Mouse (Mus musculus): ENCODE measurements around the gene Tiam1.

The Tiam1 gene

DNA sequence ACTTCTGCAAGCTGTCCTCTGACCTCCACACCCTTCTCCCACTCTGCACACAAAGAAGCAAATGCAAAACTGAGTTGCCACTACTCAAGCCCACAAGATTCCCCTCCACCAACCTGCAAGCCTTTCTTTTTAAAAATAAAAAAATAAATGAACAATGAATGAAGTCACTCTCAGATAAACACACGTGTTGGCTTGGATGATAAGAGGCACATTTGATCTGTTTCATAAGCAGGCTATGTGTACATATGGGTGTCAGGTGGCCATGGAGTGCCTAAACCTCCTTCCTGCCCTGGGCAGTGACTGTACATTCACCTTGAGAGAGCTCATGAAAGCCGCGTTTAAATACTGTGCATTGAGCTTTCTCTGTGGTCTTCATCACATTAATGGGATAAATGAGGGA, 267.5 kb downstream of the Tiam1 start:
- DNase-seq (ENCODE audit: low spot score) = no peak

DNA sequence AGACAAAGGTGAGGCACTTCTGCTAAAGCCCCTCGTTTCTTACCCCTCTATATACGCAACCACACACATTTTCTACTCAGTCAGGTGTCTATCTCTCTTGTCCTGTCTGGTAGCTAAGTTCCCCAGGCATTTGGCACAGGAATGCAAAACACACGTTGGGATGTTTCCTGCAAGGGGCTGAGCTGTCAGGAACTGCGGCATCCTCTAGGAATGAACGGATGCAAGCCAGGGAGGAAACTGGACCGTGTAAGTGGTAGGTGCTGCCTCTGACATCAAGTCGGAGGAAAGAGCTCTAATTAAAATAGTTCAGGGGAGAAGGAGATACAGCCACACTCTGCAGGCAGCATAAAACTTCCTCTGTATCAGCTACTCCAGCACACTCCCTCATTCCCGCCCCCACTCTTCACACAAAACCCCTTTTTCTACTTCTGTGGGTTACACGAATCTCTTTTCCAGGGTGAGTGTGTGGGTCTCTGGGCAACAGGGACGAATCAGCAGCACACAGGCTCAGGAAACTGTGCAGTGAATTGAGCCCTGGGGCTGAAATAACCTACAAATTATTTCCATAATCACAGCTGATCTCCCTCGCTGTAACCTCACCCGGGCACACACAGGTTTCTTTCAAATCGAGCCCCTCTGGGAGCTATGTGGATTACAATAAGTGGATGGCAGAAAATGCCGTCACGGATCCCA, 269.4 kb downstream of the Tiam1 start:
- no peak for DNase-seq (ENCODE audit: low spot score)

DNA sequence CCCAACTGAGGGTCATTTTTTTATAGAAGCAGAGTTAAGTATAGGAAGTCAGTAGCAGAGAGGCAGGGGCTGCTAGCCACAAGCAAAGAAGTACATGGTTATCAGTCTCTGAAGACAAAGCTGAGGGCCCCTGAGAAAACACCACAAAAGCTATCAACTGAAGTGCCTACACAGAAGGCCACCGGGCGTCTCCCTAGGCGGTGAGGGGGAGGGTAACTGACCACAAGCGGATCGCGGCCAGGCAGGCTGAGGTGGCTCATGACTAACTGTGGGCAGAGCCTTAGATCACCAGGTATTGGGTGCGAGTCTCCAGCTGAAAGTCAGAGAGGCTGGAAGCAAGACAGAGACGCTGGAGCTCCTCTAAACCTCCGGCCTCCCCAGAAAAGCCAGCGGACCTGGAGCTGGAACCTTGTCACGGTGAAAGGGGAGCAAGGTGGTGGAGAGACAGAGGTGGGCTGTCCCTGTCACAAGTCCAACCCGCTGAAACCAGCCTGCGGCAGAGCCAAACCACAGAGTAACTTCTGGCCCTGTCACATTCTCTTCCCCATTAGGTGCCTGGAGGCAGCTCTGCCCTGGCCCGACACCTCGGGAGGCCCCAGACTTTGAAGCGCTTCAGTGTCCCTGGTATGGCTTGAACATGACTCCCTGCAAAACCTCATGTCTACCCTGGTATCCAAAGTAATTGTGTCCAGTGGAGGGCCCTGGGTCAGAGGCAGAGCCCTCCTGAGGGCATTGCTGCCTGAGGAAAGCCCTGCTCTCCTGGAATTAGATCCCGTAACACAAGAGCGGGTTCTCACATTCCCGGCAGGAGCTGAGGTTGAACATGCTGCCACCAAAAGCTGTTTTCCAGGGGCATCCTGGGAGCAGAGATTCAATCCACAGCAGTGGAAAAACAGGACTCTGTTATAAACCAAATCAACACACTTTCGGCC, 271.3 kb downstream of the Tiam1 start:
- DNase-seq (ENCODE audit: low spot score) = no peak

DNA sequence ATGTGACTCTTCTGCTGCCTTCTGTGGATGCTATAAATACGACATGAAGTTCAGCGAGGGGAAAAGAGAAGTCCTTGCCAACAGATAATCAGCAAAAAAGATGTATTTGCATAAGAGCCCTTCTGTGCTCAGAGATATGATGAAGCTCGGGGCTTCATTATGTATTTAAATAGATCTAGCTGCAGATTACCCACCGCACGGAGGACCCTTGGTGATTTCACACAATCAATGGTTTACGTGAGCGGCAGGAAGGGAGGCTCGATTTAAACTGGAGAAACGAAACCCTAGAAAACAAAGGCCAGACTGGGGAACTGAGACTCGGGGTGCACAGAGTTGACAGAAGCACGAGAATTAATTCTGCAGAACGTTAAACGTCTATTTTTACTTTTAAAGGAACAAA, 272.2 kb downstream of the Tiam1 start:
- DNase-seq (ENCODE audit: low spot score) = no peak

DNA sequence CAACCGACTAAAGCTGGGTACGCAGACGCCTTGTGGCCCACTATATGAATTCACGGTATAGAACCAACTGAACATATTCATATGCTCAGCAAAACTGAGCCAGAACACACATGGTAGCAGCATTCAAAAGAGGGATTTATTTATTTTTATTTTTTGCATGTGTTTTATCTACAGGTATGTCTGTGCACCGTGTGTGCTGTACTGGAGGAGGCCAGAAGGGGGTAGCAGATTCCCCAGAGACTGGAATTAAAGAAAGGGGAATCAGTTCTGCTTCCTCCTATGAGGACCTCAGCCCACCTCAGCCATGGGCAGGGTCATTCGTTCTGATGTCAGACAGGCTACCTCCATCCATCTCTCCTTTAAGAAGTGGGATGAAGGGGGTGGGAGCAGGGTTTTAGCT, 273.5 kb downstream of the Tiam1 start:
- DNase-seq (ENCODE audit: low spot score) = no peak

DNA sequence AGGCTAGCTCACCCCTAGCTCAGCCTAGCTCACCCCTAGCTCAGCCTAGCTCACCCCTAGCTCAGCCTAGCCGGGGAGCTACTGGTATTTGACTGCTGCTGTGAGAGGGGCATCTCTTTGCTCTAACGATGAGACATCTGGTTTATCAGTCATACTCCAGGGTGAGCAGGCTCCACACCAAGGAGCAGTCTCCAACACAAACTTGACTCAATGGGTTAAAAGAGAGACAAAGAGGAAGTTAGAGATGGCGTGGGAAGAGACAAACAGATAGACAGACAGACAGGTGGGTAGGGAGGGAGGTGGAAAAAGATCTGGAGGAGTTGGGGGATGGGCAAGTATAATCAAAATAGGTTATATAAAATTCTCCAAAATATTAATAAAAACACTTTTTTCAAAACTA, 275.1 kb downstream of the Tiam1 start:
- no peak for DNase-seq (ENCODE audit: low spot score)

DNA sequence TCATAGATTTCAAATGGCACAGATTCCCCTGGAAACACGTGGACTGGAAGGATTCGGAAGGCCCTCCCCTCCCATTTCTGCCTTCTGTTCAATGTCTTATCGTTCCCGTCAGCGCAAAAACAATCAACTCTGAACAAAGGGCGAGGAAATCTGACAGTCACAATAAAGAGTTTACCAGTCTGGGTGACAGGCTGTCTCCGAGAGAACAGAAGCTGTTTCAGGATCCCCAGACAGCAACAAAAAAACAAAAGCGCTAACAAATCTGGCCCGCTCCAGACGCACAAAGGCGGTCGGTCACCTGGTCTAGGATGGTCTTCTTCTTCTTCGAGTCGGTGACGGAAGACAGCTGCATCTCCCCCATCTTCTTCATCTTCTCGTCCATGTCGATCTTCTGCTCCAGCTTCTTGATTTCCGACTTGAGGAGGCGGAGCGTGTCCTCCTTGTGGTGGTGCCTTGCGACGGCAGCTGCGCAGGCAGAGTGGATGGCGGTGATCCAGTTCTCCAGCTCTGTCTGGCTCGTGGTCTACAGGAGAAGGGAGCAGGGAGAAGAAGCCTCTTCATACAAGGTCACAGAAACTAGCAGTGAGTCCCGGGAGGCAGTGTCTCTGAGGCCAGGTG, 276.2 kb downstream of the Tiam1 start:
- no peak for DNase-seq (ENCODE audit: low spot score)

DNA sequence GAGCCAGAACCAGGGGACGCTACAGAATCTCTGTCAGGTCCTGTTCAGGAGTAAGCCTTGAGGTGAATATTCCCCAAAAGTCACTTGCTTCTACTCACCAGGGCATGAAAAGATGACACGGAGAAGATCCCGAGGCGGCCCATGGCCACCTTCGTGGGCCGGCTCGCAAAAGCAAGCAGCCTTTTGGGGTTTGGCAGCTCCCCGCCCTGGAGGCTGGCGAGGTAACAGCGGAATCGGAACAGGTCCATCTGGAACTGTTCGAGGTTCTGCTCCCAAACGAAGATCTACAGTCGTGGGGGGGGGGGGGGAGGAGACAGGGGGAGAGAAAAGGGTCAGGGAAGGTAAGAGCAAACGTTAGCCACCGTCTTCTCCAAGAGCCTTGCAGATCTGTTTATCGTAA, 278.4 kb downstream of the Tiam1 start:
- DNase-seq (ENCODE audit: low spot score) = no peak

DNA sequence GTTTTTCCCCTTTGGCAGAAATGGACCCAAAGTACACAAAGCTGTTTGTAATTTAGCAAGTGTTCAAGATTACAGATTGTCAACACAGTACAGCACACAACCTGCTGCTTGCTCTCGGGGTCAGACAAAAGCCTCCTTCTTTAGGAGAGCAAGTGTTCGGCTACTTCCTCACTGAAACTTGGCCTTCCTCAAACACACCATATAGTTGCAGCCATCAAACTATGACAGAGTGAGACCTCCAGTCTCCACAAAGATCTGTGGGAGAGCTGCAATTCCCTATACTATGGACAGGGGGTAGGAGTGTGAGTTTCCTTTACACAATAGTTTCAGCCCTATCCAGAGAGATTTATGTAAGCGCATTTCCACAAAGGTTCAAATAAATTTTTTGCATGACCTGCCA, 278.9 kb downstream of the Tiam1 start:
- no peak for DNase-seq (ENCODE audit: low spot score)

DNA sequence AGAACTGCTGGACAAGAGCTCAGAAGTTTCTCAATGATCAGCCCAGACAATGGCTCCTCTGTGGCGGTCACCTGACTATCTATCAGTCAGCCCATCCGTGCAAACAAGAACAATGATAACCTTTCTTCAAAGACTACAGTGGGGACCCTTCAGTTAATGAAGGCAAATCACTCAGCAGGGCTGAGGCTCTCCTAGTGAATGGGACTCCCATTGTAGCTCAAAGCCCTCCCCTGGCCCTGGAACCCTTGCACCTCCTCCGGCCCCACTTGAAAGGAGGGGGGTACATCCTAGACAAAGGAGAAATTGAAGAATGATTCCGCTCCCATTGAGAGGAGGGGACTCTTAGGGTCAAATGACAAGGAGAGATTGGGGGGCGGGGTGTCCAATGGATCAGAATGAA, 280.3 kb downstream of the Tiam1 start:
- no peak for DNase-seq (ENCODE audit: low spot score)

DNA sequence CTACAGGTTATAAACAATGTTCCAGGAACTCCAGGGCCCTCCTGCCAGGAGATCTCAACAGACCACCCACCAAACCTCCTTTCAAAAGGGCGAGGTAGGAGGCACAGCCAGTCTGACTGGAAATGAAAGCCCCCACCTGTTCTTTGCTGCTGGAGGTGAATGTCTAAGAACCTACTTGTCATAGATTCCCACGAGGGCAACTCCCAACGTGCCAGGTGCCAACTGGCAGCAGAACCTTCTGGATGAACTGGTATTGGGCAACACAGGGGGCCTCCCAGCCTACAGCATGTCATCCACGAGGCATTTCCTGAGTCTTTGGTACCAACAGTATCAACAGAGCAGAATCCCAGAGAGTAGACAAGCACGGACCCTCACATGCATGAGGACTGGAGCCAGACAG, 282.0 kb downstream of the Tiam1 start:
- peak; percentile 74 for DNase-seq (ENCODE audit: low spot score)

DNA sequence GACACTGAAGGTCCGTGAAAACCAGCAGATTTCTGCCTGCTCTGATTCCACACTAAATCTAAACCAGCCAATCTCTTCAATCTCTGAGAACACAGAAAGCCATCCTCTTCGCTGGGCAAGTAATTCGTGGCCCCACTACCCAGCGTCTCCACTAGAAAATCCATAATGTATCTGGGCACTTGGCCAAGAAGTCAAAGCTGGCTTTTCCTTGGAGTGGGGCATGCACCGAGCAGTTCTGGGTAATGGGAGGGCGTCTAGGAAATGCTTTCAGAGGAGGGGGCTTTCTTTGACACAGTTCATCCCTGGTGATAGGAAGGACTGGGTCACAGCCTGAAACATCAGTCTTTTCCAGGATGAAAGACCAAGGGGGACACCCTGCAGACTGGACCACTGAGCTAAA, 282.9 kb downstream of the Tiam1 start:
- no peak for DNase-seq (ENCODE audit: low spot score)

DNA sequence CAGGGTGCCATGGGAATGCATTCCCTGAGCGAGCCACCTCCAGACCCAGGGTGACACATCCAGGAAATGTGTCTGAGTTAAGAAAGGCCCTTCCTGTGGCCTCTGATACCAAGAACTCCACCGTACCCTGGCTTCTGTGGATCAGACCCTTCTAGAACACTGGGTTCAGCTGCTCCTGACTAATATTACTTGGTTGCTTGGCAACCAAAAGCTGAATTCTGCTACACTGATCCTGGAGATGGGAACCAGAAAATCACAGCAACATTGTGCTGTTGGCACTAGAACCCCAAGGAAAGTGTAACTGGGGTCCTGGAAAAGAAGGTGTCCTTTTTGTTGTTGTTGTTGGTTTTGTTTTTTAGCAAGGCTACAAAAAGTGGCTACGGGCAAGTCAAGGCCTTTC, 285.9 kb downstream of the Tiam1 start:
- DNase-seq (ENCODE audit: low spot score) = no peak

DNA sequence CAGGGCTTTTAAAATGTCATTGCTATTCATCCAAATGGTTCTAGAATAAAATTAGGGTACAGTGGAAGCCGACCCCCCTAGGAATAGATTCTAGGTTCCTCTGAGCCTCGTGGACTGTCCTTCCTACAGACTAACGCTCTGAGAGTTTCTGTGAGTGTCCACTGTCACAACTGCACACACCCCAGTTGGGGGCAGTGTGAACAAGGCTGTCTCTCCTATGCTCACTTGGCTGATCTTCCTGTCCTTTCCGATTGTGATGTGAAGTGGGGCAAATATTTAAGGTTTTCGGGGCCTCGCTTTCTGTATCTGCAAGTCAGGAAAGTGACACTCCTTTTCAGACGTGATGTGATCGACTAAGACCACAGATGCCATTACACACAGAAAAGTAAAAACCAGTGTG, 288.8 kb downstream of the Tiam1 start:
- no peak for DNase-seq (ENCODE audit: low spot score)

DNA sequence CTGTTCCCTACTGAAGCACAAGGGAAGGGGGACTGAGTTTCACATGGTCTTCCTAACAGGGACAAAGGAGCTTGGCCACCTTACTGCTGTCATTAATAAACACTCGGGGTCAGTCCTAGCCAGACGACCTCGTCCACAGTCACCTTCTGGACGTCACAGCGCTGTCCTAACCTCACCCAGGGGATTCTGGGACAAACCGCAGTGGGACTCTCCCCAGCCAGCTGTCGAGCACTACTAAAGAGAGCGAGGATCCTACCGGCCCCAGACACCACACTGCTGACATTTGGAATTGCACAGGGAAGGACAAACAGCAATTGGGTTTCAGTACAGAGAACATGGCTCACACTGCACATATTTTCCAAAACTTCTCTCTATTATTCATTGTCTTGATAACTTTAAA, 292.2 kb downstream of the Tiam1 start:
- DNase-seq (ENCODE audit: low spot score) = no peak

DNA sequence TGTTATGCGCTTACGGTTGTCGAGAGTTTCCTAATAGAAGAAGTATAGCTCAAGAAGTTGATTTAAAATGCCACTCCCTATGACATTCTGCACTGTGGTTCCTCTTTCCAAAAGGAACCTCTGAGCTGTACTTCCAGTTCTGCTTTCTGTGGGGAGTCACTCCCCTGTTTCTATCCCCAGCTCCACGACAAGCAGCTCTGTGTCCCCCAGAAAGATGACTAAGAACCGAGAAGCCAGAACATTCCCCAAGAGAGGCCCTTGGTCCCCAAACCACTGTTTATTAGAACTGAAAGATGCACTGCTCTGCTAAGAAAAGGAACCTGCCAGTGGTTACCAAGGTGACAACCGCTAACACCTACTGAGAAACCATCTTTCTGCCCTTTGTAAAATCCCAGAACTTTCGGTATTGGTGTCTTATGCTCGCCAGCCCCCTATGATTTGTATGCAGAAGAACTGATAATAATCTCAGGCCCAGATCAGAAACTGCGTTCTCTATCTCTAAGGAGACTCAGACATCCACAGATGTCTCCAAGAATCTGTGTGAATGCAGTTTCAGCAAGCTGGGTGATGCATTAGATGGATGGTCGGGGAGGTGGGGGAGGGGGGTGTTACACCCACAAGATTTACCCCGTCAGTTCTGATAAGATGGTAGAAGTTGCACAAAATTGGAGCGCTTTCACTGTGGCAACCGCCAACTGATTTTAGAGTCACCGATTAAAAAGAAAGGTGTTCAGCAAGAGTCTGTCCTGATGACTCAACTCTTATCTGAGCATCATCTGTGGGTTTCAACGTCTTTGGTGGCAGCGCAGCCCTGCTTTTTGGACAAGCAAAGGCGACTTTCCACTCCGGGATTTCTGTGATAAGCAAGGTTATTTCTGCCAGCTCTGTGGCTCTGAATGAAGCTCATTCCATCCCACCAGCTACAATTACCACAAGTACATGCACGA, 294.6 kb downstream of the Tiam1 start:
- DNase-seq (ENCODE audit: low spot score) = no peak

DNA sequence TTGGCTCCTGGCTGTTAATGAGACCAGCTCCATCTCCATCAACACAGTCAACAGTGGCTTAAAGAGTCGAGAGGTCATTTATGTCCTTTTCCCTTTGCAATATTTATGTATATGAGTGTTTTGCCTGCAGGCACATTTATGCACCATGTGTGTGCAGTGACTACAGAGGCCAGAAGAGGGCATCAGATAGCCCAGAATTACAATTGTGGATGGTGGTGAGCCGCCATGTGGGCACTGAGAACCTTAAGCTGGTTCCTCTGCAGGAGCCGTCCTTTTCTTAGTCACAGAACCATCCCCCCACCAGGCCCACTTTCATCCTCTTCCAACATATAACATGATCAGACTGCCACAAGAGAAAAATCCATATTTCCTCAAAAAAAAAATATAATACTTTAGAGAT, 295.4 kb downstream of the Tiam1 start:
- no peak for DNase-seq (ENCODE audit: low spot score)

DNA sequence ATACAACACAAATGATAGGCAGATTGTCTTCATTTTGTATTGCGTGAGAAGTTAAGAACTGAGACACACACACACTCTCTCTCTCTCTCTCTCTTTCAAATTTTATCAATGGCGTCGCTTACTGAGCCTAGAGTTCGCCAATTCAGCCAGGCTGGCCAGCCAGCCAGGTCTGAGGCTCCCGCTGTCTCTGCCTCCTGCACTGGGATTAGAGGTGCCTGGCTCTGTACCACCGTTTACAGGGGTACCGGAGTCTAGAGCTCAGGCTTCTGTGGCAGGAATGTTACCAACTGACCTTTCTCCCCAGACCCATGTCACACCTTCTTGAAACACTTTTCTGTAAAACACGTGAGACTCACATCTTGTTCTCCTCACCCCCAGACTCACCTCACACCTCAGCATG, 298.1 kb downstream of the Tiam1 start:
- no peak for DNase-seq (ENCODE audit: low spot score)

DNA sequence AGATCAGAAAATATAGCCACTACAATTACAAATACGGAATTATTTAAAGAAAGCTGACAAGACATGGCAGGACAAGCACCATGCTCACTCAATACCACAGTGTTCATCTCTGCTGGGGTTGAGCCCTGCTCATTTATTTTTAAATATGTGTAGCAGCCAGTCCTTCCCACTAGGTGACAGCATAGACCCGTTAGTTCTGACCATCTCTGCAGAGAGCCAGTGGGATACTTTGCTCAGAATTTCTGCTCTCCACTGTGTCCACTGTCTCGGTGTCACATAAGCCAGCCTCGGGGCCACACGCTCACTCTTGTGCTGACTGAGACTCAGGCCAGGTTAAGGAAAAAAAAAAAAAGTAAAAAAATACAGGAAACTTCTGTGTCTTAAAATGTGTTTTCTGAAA, 299.0 kb downstream of the Tiam1 start:
- DNase-seq (ENCODE audit: low spot score) = peak; percentile 52

DNA sequence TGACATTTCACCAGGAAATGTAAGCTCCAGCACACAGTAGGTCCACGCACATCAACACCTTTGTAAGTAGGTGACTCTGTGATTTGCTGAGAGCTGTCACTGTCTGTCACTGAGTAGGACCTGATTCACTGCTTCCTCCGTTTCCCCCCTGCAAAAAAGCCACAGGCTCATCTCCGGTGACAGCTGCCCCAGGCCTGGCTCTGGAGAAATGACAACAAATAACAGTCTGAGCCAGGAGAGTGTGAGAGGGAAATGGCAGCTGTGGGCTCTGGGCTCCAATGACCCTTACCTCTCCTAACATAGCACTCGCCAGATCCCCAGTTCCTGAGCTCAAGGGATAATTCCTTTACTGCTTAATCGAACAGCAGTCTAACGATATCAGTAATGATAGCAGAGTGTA, 301.7 kb downstream of the Tiam1 start:
- DNase-seq (ENCODE audit: low spot score) = no peak

DNA sequence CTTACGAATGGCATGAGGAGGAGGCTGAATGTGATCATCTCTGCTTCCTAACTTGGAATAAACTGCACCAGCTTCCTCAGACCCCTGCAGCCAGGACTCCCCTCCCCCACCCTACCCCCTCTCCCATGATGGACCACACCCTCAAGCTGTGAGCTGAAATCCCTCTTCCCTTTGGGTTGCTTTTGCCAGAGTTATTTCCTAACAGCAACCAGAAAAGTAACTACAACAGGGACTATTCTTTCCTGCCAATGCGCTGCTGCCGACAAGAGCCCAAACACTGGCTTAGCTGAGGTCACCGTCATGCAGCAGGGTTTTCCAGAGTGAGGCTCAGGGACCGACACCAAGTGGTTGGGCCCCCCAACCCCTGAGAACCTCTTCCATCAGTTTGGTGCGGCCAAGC, 303.2 kb downstream of the Tiam1 start:
- DNase-seq (ENCODE audit: low spot score) = no peak

DNA sequence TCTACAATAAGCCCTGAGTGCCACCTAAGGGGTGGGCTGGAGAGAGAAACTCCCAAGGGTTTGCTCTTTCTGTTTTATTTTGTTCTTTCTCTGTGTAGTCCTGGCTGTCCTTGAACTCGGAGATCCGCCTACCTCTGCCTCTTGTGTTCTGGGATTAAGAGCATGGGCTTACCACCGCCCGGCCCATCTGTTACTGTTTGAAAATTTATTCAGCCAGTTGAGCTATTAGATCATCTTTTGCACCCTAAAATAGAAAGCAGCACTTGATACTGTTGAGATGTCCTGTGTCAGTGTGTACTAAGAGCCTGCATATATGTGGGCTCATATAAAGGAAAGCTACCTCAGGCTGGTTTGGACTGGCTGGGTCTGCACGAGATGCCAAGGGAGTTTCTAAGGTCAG, 303.7 kb downstream of the Tiam1 start:
- no peak for DNase-seq (ENCODE audit: low spot score)
